Mouse (Mus musculus): ENCODE data around the gene Fetub.

The Fetub gene

GRCm38 (mm10) chr16:22967383-22968030 is 49.4 kb downstream of the Fetub start:
- no peak for DNase-seq
